Mouse (Mus musculus): ENCODE results near the gene Olfm4.

Gene Olfm4

GRCm38 (mm10) chr14:80029297-80030001, 45.6 kb downstream of the Olfm4 start:
- DNase-seq (ENCODE audit: low read depth) = no peak

GRCm38 (mm10) chr14:80039645-80040272, 55.9 kb downstream of the Olfm4 start:
- no peak for DNase-seq (ENCODE audit: low read depth)

- DNase-seq (ENCODE audit: low read depth) = no peak
Measured at GRCm38 (mm10) chr14:80046104-80046734, 62.3 kb downstream of the Olfm4 start.

GRCm38 (mm10) chr14:80047368-80048101, 63.7 kb downstream of the Olfm4 start:
- no peak for DNase-seq (ENCODE audit: low read depth)

- DNase-seq (ENCODE audit: low read depth) = no peak
Measured at GRCm38 (mm10) chr14:80055725-80056124, 71.8 kb downstream of the Olfm4 start.

- DNase-seq (ENCODE audit: low read depth) = no peak
Measured at GRCm38 (mm10) chr14:80061686-80062085, 77.8 kb downstream of the Olfm4 start.

GRCm38 (mm10) chr14:80062896-80063295, 79.0 kb downstream of the Olfm4 start:
- DNase-seq (ENCODE audit: low read depth) = no peak

- no peak for DNase-seq (ENCODE audit: low read depth)
Measured at GRCm38 (mm10) chr14:80070580-80070979, 86.7 kb downstream of the Olfm4 start.

All from c-Kit-positive CD71-positive TER-119-negative erythroid progenitor cells, embryonic 14.5 days (primary cell).